ENCODE assay signal across 16 mouse cellular contexts in the genomic region with DNA sequence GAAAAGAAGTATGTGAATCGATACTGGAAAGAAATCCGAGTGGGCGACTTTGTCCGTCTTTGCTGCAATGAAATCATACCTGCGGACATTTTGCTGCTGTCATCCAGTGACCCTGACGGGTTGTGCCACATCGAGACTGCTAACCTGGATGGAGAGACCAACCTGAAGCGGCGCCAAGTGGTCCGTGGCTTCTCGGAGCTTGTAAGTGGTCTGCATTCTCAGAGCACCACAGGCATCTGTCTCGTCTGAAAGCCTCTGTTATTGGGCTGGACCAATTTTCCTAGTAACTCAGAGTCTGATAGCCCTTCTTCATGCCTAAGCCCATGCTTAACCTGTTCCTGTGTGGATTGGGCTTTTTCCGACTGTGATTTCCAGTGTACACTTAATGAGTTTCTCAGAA.
"Had no signal": no experiment of that assay in that cellular context is flagged by ENCODE, and none has a peak within 500 bp of the region (broad histone marks: within the 10 kb centered on the region; RNA-seq: fewer than 3 reads in every experiment).

No protein-coding gene starts in this region.

- H3K9me3 ChIP-seq: neural tube, embryonic 13.5 days; neural tube, embryonic 15.5 days; stomach, embryonic 15.5 days had no signal

- DNase-seq: retina, postnatal 1 day; right cerebral cortex, adult 18-20 months; right cerebral cortex, postnatal 14 days; right cerebral cortex, postnatal 25 days; right cerebral cortex, postnatal 4 days; spleen, adult 18-20 months; thymus, adult 18-20 months; thymus, adult 2 months; thymus, postnatal 14 days; thymus, postnatal 25 days; thymus, postnatal 36 days; thymus, postnatal 4 days had no signal

- H3K4me1 ChIP-seq: neural tube, embryonic 13.5 days; neural tube, embryonic 15.5 days; stomach, embryonic 15.5 days had no signal

- H3K9ac ChIP-seq: neural tube, embryonic 13.5 days; neural tube, embryonic 15.5 days; stomach, embryonic 15.5 days had no signal

- H3K27me3 ChIP-seq: neural tube, embryonic 13.5 days; neural tube, embryonic 15.5 days; stomach, embryonic 15.5 days had no signal

- H3K4me2 ChIP-seq: neural tube, embryonic 13.5 days; neural tube, embryonic 15.5 days; stomach, embryonic 15.5 days had no signal

- H3K36me3 ChIP-seq: neural tube, embryonic 13.5 days; neural tube, embryonic 15.5 days; stomach, embryonic 15.5 days had no signal

- H3K27ac ChIP-seq: neural tube, embryonic 13.5 days; neural tube, embryonic 15.5 days; stomach, embryonic 15.5 days; stomach, postnatal 0 days had no signal

- H3K4me3 ChIP-seq: neural tube, embryonic 13.5 days; neural tube, embryonic 15.5 days; stomach, embryonic 15.5 days had no signal
